Mouse (Mus musculus) bone marrow macrophage, adult 2 months (primary cell): Measurements from ENCODE around the gene Eftud2.

Experiments used
- CTCF ChIP-seq: IDR thresholded peaks from 2 replicates; pipeline ENCODE4 v1.5.1; 2012; ENCODE audit warnings: low read depth, mild to moderate bottlenecking, low read length, moderate library complexity
- POLR2A ChIP-seq: IDR thresholded peaks from 2 replicates; pipeline ENCODE4 v1.6.1; 2012; ENCODE audit warnings: mild to moderate bottlenecking, low read depth, low read length, borderline replicate concordance

- TF ChIP-seq POLR2A (no peak), CTCF (no peak)
Observed at GRCm38 (mm10) chr11:102834219-102834618, 46.6 kb downstream of the Eftud2 start.
